Mouse (Mus musculus): ENCODE results near the gene Otogl.

DNA sequence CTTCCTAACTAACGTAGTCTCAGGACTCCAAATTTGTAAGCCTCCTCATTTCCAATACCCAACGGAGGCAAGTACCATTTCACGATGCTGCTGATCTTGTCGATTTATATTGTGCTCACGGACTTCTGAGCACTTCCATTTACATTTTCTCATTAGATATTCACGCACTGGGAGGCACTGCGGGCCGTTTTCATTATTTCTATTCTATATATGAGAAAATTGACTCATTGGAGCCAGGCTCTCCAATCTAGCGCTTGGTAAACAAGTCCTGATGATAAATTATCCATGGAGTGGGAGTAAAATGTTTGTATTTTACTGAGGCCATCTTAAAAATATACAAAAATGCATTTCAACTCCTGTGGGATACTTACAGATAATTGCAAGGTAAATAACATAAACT lies 21.5 kb downstream of the Otogl start:
- TF ChIP-seq POLR2A (IDR thresholded peaks at IDR 0.05; ENCODE audit: low read depth, low read length) (no peak), CTCF (conservative IDR thresholded peaks at IDR 0.05; ENCODE audit: insufficient read depth, insufficient read length, low read depth, low read length) (no peak)

Measured in kidney, adult 2 months (tissue).